Mouse (Mus musculus) embryonic facial prominence, embryonic 14.5 days (tissue): Measurements from ENCODE around the gene Lrrc61. TPM values are rescaled to one million over a fixed set of nuclear protein-coding genes. Genes with fewer than 3 reads are reported as not detected.
A peak's percentile ranks its signal among the peaks of the same experiment; 100 is the strongest.

Source experiments
- ATAC-seq: fragments of 200-750 bp; cut with Nextera tagmentation; 2 replicates; pipeline ENCODE4 v1.8.0; 2017; ENCODE audit warnings: low read depth, moderate number of reproducible peaks, moderate TSS enrichment
- DNase-seq: peaks from one replicate; pipeline ENCODE4 v3.0.0-alpha.2; 2015; ENCODE audit warnings: low spot score
- H3K27ac ChIP-seq: fragments of 300-500 bp; sonication (generic); replicated peaks from 2 replicates; pipeline ENCODE4 v1.5.1; 2014; ENCODE audit warnings: low read depth, mild to moderate bottlenecking, low read length, moderate library complexity
- H3K27me3 ChIP-seq: fragments of 300-500 bp; sonication (generic); replicated peaks from 2 replicates; pipeline ENCODE4 v1.6.1; 2014; ENCODE audit warnings: low read length; ENCODE audit not compliant: control insufficient read depth, insufficient read depth
- H3K36me3 ChIP-seq: fragments of 300-500 bp; sonication (generic); 2 replicates; pipeline ENCODE4 v1.6.1; 2014; ENCODE audit warnings: low read length, mixed read lengths; ENCODE audit not compliant: control insufficient read depth, insufficient read depth
- H3K4me1 ChIP-seq: fragments of 300-500 bp; sonication (generic); 2 replicates; pipeline ENCODE4 v1.6.1; 2014; ENCODE audit warnings: antibody characterized with exemption, low read length; ENCODE audit not compliant: control insufficient read depth, insufficient read depth
- H3K4me2 ChIP-seq: fragments of 300-500 bp; sonication (generic); 2 replicates; pipeline ENCODE4 v1.6.1; 2014; ENCODE audit warnings: low read depth, mild to moderate bottlenecking, low read length, moderate library complexity, mixed read lengths
- H3K4me3 ChIP-seq: fragments of 300-500 bp; sonication (generic); 2 replicates; pipeline ENCODE4 v1.5.1; 2014; ENCODE audit warnings: low read depth, mild to moderate bottlenecking, low read length
- H3K9ac ChIP-seq: fragments of 300-500 bp; sonication (generic); 2 replicates; pipeline ENCODE4 v1.6.1; 2014; ENCODE audit warnings: low read depth, mild to moderate bottlenecking, low read length, moderate library complexity, mixed read lengths
- H3K9me3 ChIP-seq: fragments of 300-500 bp; sonication (generic); 2 replicates; pipeline ENCODE4 v1.6.1; 2016; ENCODE audit warnings: low read length; ENCODE audit not compliant: control insufficient read depth
- WGBS: fragments of 180-500 bp; shearing (Covaris S2); extraction: QIAGEN DNeasy Blood & Tissue Kit; methylation state at CpG from one replicate; pipeline ENCODE4 v1.1.7; 2014; 5-methylcytosine and 5-hydroxymethylcytosine counted together
- polyA plus RNA-seq: library from polyadenylated mRNA; unstranded; fragments of >200 nt; fragmentation: Nextera tagmentation; extraction: Ambion mirVana; gene quantifications from 2 replicates; pipeline ENCODE4 v1.2.1, GENCODE M21; 2014

Lrrc61 gene
- polyA plus RNA-seq, 1 experiment from 2014 or later, result 6.8 TPM

DNA sequence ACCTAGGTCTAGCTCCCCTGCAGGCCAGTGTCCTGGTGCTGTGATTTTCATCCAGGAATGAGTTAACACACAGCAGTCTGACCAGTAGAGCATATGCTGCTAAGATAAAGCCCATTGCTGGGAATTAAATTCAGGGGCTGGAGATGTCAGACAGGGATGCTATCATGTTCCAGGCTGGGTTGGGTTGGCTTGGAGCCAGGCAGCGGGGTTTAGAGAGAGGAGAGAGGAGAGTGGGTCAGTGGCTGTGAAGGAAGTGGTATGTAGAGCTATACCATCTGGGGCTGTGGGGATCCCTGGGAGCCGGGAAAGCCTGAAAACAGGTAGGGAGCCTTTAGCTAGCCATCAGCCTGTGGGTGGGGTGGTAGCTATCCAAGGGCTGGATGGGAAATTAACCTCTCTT lies 23.7 kb upstream of the Lrrc61 start:
- Histone ChIP-seq H3K27me3 (no peaks in the 10 kb centered on the region), H3K4me1 (no peaks in the 10 kb centered on the region), H3K27ac (no peak overlapping the region), H3K9me3 (no peaks in the 10 kb centered on the region), H3K9ac (no peak overlapping the region), H3K4me2 (no peak overlapping the region), H3K36me3 (peaks cover 35% of the 10 kb centered on the region), H3K4me3 (no peak overlapping the region)
- WGBS, result 64% methylated on average over 2 of the region's 2 CpGs
- ATAC-seq, result peak; percentile 66
- peak; percentile 39 for DNase-seq

DNA sequence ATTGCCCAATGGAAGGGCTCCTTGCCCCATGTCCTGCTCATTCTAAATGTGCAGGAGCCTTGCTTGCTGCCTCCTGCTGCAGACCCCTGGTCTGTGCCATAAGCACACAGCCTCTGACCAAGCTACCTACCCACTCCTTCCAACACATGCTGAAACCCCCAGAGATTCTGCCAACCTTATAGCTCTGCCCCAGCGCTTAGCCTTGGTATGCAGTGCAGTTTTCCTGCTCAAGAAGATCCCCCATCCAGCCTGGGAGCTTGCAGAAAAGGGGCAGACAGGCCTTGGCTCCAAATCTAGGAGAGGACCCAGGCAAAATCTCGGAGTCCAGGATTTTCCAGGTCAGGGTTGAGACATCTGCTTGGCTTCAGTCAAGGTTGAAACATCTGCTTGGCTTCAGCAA lies 21.1 kb upstream of the Lrrc61 start:
- Histone ChIP-seq H3K4me3 (no peak overlapping the region), H3K27me3 (no peaks in the 10 kb centered on the region), H3K4me1 (no peaks in the 10 kb centered on the region), H3K36me3 (peaks cover 27% of the 10 kb centered on the region), H3K4me2 (no peak overlapping the region), H3K9ac (peak overlapping the region; percentile 8; the same call in 1 of the 2 replicates), H3K9me3 (no peaks in the 10 kb centered on the region), H3K27ac (no peak overlapping the region)
- ATAC-seq (no peak), DNase-seq (no peak)
- WGBS, result 90% methylated on average over 2 of the region's 2 CpGs

DNA sequence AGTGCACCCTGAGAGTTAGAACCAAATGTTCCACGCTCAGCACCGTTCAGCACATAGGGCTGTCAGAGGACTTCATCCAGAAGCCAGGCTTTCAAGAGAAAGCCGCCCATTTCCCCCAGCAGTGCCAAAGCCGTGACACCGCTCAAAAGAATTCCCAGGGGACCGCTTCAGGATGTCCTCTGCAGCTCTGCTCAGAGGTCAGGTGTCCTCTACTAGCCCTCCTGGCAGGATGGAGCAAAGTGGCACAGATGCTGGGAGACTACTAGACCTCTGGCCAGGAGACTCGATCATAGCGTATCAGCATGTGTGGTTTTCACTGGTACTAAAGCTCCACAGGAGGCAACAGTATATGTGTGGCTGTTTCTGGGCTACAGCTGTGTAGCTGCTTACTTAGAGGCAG lies 19.7 kb upstream of the Lrrc61 start:
- DNase-seq (no peak), ATAC-seq (no peak)
- H3K27me3 ChIP-seq, result no peaks in the 10 kb centered on the region
- peaks cover 16% of the 10 kb centered on the region for H3K36me3 ChIP-seq
- WGBS, result 73% methylated on average over 8 of the region's 8 CpGs
- no peak overlapping the region for H3K27ac ChIP-seq
- no peak overlapping the region for H3K4me2 ChIP-seq
- no peak overlapping the region for H3K9ac ChIP-seq
- no peak overlapping the region for H3K4me3 ChIP-seq
- no peaks in the 10 kb centered on the region for H3K9me3 ChIP-seq
- no peaks in the 10 kb centered on the region for H3K4me1 ChIP-seq

DNA sequence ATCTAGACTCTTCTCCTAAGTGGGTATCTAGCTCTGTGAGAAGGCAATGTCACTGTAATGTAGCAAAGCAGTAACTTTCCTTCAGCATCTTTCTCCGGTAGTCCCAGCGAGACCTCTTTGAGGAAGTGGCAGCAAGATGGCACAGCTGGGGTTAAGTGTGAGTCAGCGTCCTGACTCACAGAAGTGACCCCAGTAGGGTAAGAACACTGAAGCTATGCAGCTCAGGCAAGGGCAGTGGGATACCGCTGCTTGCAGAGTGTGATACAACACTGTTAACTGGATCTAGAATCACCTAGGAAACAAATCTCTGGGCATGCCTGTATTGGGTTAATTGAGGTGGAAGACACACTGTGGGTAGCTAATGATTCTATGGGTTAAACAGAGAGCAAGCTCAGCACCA lies 18.5 kb upstream of the Lrrc61 start:
- H3K27ac ChIP-seq, result no peak overlapping the region
- H3K9me3 ChIP-seq, result no peaks in the 10 kb centered on the region
- DNase-seq (no peak), ATAC-seq (no peak)
- no peak overlapping the region for H3K4me2 ChIP-seq
- WGBS, result 71% methylated on average over 4 of the region's 4 CpGs
- no peak overlapping the region for H3K9ac ChIP-seq
- H3K4me1 ChIP-seq, result no peaks in the 10 kb centered on the region
- H3K4me3 ChIP-seq, result no peak overlapping the region
- peaks cover 12% of the 10 kb centered on the region for H3K36me3 ChIP-seq
- no peaks in the 10 kb centered on the region for H3K27me3 ChIP-seq

DNA sequence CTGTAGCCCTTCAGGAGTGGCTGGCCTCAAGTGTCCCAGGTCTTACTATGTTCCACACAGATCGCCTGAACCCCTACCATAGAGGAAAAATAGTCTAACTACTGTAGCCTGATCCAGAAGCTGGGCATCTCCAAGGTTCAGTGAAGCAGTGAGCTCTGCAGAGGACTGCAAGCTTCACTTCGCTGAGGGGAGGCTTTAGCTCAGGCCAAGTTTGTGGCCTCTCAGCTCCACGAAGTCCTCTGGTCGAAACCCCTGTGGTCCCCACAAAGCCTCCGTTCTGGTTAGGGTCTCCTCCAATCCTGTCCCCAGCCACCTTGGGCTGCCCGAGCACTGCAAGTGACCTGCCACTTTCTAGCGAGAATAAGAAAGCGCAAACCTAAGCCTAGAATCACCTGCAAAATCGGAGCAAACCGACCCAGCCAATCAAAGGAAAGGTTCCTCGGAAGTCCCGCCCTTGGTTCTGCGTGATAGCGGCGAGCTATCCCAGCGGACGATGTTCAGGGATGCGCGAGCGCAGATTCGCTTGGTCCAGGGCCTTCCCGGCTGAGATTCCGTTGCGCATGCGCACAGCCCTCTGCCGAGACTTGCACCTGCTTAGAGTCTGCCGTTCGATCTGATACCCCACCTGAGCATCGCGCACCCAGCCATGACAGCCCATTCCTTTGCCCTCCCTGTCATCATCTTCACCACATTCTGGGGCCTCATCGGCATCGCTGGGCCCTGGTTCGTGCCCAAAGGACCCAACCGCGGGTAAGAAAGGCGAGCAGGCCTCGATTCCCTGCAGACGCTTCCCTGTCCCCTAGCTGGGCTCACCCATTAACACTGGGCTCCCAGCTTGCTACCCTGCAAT lies 17.3 kb upstream of the Lrrc61 start, which contains the start of gene Atp6v0e2:
Gene Atp6v0e2, plus strand, starts transcription at position 511 of the 850 bp plus-strand sequence.
- Histone ChIP-seq H3K4me2 (peak within 1 kb of the TSS; percentile 62), H3K4me3 (peak within 1 kb of the TSS; percentile 37), H3K9ac (peak within 1 kb of the TSS; percentile 59), H3K4me1 (peaks cover 11% of the 10 kb centered on the region; the same call in 1 of the 2 replicates), H3K27me3 (no peaks in the 10 kb centered on the region), H3K27ac (no peak within 1 kb of the TSS), H3K36me3 (peaks cover 6% of the 10 kb centered on the region), H3K9me3 (no peaks in the 10 kb centered on the region)
- ATAC-seq (peak; percentile 95), DNase-seq (peak; percentile 96)
- WGBS, result 6% methylated on average over 31 of the region's 38 CpGs

DNA sequence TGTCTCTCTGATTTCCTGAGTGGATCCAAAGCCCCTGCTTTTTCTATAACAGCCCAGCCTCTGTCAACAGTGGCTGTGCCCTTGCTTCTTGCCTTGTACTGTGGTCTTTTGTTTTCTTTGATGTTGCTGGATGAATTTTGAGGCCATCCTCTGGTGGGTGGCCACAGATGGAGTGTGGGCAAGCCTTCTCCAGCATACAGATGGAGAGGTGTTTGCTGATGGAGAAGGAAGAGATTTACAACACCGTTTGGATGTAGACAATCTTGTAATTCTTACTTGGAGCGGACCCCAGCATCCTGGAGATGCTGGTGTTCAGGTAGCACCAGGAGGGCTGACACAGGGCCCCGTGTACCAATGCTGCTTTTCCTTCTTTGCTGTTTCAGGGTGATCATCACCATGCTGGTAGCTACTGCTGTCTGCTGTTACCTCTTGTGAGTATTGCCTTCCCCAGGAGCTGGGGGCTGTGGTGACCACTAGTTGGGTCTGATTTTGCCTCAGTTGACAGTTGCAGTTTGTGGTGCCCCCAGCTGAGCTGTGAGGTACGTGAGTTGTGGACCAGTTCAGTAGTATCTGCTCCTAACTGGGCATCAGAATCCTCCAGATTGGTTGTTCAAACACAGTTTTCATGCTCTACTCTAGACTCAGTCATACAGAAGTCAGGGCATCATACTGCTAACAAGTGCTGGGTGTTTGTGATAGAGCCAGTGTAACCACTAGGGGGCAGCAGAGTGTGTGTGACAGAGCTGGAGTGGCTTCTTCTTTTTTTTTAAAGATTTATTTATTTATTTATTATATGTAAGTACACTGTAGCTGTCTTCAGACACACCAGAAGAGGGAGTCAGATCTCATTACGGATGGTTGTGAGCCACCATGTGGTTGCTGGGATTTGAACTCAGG lies 15.5 kb upstream of the Lrrc61 start:
- H3K9me3 ChIP-seq, result no peaks in the 10 kb centered on the region
- no peak overlapping the region for H3K27ac ChIP-seq
- DNase-seq (peak; percentile 84), ATAC-seq (no peak; the same call in 1 of the 2 replicates)
- H3K4me3 ChIP-seq, result no peak overlapping the region
- WGBS, result 68% methylated on average over 4 of the region's 5 CpGs
- no peaks in the 10 kb centered on the region for H3K27me3 ChIP-seq
- H3K9ac ChIP-seq, result no peak overlapping the region
- peaks cover 11% of the 10 kb centered on the region; the same call in 1 of the 2 replicates for H3K4me1 ChIP-seq
- no peaks in the 10 kb centered on the region; the same call in 1 of the 2 replicates for H3K36me3 ChIP-seq
- no peak overlapping the region for H3K4me2 ChIP-seq

DNA sequence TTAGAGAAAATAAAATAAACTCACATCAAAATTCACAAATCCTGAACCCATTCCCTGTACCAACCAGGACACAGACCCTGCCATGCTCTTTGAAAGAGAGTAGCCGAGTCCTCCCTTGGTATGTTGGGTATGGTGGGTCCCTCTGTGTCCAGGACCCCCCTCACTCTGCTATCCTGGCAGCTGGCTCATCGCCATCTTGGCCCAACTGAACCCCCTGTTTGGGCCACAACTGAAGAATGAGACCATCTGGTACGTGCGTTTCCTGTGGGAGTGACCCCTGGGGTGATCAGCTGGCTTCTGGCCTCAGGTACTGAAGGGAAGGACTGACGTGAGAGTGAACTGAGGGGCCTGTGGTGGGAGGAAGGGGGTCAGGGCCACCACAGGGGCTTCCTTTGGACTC lies 14.7 kb upstream of the Lrrc61 start:
- no peak for ATAC-seq
- Histone ChIP-seq H3K36me3 (no peaks in the 10 kb centered on the region; the same call in 1 of the 2 replicates), H3K4me3 (no peak overlapping the region), H3K27ac (no peak overlapping the region), H3K4me2 (no peak overlapping the region), H3K9me3 (no peaks in the 10 kb centered on the region), H3K4me1 (peaks cover 11% of the 10 kb centered on the region; the same call in 1 of the 2 replicates), H3K9ac (no peak overlapping the region), H3K27me3 (no peaks in the 10 kb centered on the region)
- 69% methylated on average over 5 of the region's 5 CpGs for WGBS
- no peak for DNase-seq

DNA sequence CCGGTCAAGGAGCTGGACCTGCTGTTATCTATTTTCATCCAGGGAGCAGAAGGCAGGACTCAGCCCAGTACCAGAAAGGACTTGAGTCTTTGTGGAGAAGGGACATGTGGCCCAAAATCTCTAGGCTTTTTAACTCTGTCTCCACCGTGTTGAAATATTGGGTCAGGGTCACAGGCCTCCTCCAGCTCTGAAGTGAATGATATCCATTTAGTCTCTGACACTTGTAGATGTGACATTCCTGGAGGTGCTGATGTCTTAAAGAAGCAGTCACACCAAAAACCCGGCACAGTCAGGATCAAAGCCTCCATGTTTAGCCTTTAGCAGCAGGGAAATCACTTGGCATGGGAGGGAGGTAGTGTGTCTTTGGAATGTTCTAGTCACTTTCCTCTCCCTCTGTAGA lies 13.9 kb upstream of the Lrrc61 start:
- no peaks in the 10 kb centered on the region for H3K9me3 ChIP-seq
- H3K4me1 ChIP-seq, result peaks cover 11% of the 10 kb centered on the region; the same call in 1 of the 2 replicates
- H3K27ac ChIP-seq, result no peak overlapping the region
- DNase-seq (no peak), ATAC-seq (no peak)
- H3K4me2 ChIP-seq, result no peak overlapping the region
- H3K4me3 ChIP-seq, result no peak overlapping the region
- H3K9ac ChIP-seq, result no peak overlapping the region
- WGBS, result 50% methylated on average over 3 of the region's 3 CpGs
- no peaks in the 10 kb centered on the region for H3K27me3 ChIP-seq
- no peaks in the 10 kb centered on the region for H3K36me3 ChIP-seq
